Mouse (Mus musculus) effector memory CD4-positive, alpha-beta T cell, adult 5 months (primary cell): Measurements from ENCODE around the gene Fam78a. TPM values are rescaled to one million over a fixed set of nuclear protein-coding genes. Genes with fewer than 3 reads are reported as not detected.

Experiments used
- polyA plus RNA-seq: library from polyadenylated mRNA; unstranded; fragments of 100-300 nt; shearing (Covaris generic); gene quantifications from one replicate; pipeline ENCODE4 v1.2.1, GENCODE M21; 2017

Fam78a gene
- polyA plus RNA-seq: 17.8 TPM

GRCm38 (mm10) chr2:32084111-32084871 is at the start of gene Fam78a:
TSS of gene Fam78a (minus strand) at chr2:32084857.

GRCm38 (mm10) chr2:32095351-32096121 is 10.9 kb upstream of the Fam78a start, which contains the start of gene Plpp7:
TSS of gene Plpp7 (plus strand) at chr2:32095528.

Other genes with a start within 250 kb of the Fam78a start
- 0.39 TPM for gene Fibcd1, start 238.9 kb downstream of the Fam78a start, polyA plus RNA-seq
- not detected for gene Lamc3, start 197.6 kb downstream of the Fam78a start, polyA plus RNA-seq
- gene Aif1l, start 134.7 kb downstream of the Fam78a start, polyA plus RNA-seq: 0.75 TPM
- gene Nup214, start 110.4 kb downstream of the Fam78a start, polyA plus RNA-seq: 73.5 TPM
- gene Plpp7, start 10.7 kb upstream of the Fam78a start, polyA plus RNA-seq: not detected
- 69.4 TPM for gene Prrc2b, start 66.2 kb upstream of the Fam78a start, polyA plus RNA-seq
- 4.0 TPM for gene Pomt1, start 151.7 kb upstream of the Fam78a start, polyA plus RNA-seq
- 73.0 TPM for gene Uck1, start 175.3 kb upstream of the Fam78a start, polyA plus RNA-seq
- 31.9 TPM for gene Golga2, start 202.5 kb upstream of the Fam78a start, polyA plus RNA-seq
- gene Swi5, start 203.2 kb upstream of the Fam78a start, polyA plus RNA-seq: 170 TPM